Mouse (Mus musculus) left cerebral cortex, adult 11 months (tissue): ENCODE measurements around the gene Apeh.
A peak's percentile ranks its signal among the peaks of the same experiment; 100 is the strongest.

ENCODE experiments used
- DNase-seq: peaks from one replicate; pipeline ENCODE4 v3.0.0; 2022; ENCODE audit warnings: low spot score

Gene Apeh

DNA sequence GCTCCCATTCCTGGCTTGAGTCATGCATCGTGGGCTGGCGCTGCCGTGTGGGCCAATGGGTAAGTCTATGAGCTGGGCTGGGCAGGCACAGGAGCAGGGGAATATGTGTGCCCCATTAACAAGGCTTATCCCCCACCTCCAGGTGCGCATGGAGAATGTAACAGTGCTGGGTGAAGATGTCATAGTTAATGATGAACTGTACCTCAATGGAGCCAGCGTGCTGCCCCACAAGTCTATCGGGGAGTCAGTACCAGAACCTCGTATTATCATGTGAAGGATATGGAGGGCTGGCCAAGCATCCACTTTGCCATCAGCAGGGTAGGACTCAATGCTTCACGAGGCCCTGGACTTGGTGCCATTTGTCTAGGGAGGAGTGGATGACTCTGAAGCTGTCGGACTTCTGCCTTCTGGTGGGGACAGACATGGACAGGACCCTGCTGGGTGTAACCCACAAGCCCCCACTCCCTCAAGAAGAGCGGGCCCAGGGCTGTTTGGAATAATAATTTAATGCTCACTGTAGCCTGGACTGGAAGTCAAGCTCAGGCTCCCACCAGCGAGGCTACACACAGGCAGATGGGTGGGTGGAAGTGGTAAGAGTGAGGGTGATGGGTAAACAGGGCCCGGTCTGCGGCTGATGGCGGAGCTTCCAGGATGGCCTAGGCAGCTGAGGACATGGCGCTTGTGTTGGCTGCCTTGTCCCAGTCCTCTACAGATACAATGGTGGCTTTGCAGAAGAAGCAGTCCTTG lies 43.0 kb downstream of the Apeh start:
- DNase-seq, result no peak

GRCm38 (mm10) chr9:108049561-108050251 lies 44.7 kb downstream of the Apeh start:
- DNase-seq, result no peak

DNA sequence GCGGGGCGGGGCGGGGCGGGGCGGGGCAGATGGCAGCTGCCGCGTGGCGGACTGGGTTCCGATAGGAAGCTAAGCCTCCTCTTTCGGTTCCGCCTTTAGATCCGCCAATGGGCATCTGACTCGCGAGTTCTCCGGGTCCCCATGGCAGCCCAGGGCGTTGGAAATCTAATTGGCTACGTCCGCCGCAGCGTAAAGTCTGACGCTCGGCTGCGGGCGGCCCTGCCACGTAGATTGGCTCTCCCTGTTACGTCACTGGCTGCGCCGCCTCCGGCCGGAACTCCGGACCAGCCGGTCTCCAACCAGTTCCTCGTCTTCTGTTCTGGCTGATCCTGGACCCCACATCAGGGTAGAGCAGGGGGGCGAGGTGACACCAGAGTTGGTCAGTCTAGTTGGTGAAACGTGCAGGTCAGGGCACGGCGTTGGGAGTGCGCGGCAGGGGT lies 45.4 kb downstream of the Apeh start, which contains the start of gene Gmppb:
Gene Gmppb (plus strand): TSS at position 227 of the 440 bp plus-strand sequence.
- peak; percentile 95 for DNase-seq

GRCm38 (mm10) chr9:108048566-108048955 lies 45.8 kb downstream of the Apeh start:
- no peak for DNase-seq

- DNase-seq, result no peak
Observed at GRCm38 (mm10) chr9:108047601-108048565, 46.5 kb downstream of the Apeh start.

- DNase-seq, result no peak
Observed at GRCm38 (mm10) chr9:108046582-108046981, 47.8 kb downstream of the Apeh start.

GRCm38 (mm10) chr9:108044751-108045492 lies 49.5 kb downstream of the Apeh start:
- DNase-seq, result no peak
